Mouse (Mus musculus) adrenal gland, adult 10 weeks (tissue): Measurements from ENCODE around the gene Them7. TPM values are rescaled to one million over a fixed set of nuclear protein-coding genes. Genes with fewer than 3 reads are reported as not detected.

Experiments used
- polyA plus RNA-seq: library from polyadenylated mRNA; stranded (reverse); fragments of 350-450 nt; fragmentation: Illumina TruSeq; extraction: RNeasy Lipid Tissue Mini Kit (QIAGEN cat#74804); gene quantifications from one replicate; pipeline ENCODE4 v1.2.3, GENCODE M21; 2014; ENCODE audit warnings: low read depth, low replicate concordance

Gene Them7
- 0.41 TPM for polyA plus RNA-seq

DNA sequence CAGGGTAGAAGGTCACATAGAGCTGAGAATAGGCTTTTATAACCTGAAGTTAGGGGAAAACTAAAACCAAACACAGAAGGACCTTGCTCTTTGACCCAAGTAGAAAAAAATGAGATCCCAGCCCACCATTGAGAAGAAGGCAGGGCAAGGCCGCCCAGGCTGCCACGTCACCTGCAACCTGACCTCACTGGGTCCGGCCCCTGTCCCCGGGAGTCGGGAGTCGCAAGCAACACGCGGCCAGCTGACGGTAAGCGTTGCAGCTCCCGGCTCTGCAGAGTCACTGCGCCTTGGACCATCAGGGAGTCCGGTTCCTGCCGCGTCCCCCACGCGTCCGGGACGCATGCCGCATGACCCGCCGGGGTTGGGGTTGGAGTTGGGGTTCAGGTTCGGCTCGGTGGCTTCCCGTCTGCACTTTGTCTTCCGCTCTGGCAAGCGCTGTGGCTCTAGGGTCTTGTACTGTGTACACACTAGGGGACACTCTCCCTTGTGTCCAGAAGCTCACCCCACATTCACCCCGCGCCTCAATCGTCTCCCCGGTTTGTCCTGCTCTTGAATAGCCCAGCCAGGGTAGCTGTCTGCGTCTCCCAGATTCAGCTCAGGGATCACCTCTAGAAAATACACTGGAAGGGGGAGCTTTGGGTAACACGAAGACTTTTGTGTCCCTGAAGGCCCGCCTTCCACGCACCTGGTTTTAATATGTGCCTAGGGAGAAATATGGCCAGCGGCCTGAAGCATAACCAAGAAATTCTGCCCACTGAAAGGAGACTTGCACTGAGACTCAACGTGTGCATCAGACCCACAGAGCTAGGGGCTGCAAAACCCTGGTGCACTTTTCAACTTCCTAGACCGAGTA, at the start of gene Them7:
Gene Them7, plus strand, starts transcription at position 187 of the 853 bp plus-strand sequence.

DNA sequence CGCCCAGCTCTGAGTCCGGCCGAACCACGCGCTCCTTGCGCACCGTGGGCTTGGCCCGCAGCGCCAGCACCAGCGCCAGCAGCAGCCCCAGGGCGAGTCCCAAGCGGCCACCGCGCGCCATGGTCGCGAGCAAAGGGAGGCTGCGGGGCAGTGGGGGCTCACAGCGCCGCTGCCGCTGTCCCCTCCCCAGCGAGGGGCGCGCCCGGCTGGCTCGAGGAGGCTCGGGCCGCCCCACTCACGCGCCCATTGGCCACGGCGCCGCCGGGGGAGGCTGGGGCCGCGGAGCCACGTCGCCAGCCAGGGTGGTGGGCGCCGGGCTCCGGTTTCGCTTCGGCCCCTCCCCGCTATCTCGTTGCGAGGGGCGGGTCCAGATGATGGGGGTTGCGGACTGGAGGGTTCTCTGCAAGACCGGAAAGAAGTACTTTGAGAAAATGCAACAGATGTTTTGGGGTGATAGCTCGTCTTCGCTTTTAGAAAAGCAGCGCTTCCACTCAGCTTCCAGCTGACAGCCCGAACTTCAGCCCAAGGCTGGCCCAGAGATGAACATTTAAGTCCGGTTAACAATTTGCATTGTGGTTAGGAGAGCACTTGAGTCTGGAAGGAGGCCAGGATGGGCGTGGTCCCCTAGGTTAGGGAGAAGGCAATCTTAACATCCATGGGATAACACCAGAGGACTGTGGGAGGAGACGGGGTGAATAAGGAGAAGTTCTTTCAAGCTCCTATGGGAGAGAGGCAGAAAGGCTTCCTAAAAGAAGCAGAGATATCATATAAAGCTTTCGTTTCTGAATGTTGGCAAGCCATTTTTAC, 175.2 kb downstream of the Them7 start, which contains the start of gene Rcn1:
Gene Rcn1, minus strand, starts transcription at position 235 of the 807 bp plus-strand sequence.

Other genes with a start within 250 kb of the Them7 start
- gene Eif3m, start 207.2 kb upstream of the Them7 start, polyA plus RNA-seq = 513 TPM
- not detected for gene Gm11060, start 132.3 kb upstream of the Them7 start, polyA plus RNA-seq
- 2.3 TPM for gene Wt1, start 97.8 kb upstream of the Them7 start, polyA plus RNA-seq
- gene Rcn1, start 175.0 kb downstream of the Them7 start, polyA plus RNA-seq = 336 TPM